Mouse (Mus musculus): ENCODE measurements around the gene Swap70.

DNA sequence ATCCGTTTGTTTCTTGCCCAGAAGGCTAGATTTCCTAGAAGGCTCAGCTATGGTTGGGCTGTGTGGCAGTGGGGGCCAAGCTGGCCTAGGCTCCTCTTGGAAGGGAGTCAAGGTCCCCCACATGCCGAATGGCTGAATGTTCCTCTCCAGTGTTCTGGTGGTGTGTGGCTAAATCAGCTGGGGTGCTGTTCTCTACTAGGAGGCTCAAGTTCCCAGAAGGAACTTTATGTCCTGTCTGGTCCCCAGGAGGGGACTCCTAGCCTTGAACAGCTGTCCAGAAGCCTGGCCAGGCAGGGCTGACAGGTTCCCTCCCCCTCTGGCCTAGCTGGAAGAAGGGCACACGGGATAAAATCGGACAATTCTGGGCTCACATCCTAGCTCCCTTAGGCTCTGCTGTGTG lies 76.1 kb downstream of the Swap70 start:
- TF ChIP-seq POLR2A (IDR thresholded peaks at IDR 0.05; ENCODE audit: extremely low read depth, insufficient read depth, low read length) (no peak), CTCF (IDR thresholded peaks at IDR 0.05; ENCODE audit: extremely low read depth, insufficient read depth, low read length) (no peak)

Data from cortical plate, adult 2 months (tissue).